Mouse (Mus musculus): Measurements from ENCODE around the gene Lamb1.

GRCm38 (mm10) chr12:31265005-31265721 is at the start of gene Lamb1:
- TF ChIP-seq CTCF (conservative IDR thresholded peaks at IDR 0.05; ENCODE audit: low read length) = no peak
- no peak for TF ChIP-seq POU5F1 (IDR thresholded peaks at IDR 0.05; ENCODE audit: borderline replicate concordance, low read length)
- peak; percentile 38; the same call in 1 of the 2 replicates for TF ChIP-seq NANOG (IDR thresholded peaks at IDR 0.05; ENCODE audit: borderline replicate concordance, low read length)

Measured in E14TG2a.4 (cell line).